Mouse (Mus musculus): ENCODE measurements around the gene Tbc1d16. TPM values are rescaled to one million over a fixed set of nuclear protein-coding genes. Genes with fewer than 3 reads are reported as not detected.
A peak's percentile ranks its signal among the peaks of the same experiment; 100 is the strongest.

Gene Tbc1d16
- polyA plus RNA-seq, 1 experiment from 2014 or later = 1.5 TPM

- Histone ChIP-seq H3K27me3 (no peaks in the 10 kb centered on the region), H3K4me2 (no peak overlapping the region), H3K36me3 (peaks cover 3% of the 10 kb centered on the region; the same call in 1 of the 2 replicates), H3K9ac (no peak overlapping the region), H3K27ac (no peak overlapping the region), H3K4me1 (replicated peaks) (no peaks in the 10 kb centered on the region), H3K4me3 (replicated peaks) (no peak overlapping the region), H3K9me3 (replicated peaks) (no peaks in the 10 kb centered on the region)
- DNase-seq = no peak
- WGBS (ENCODE audit: insufficient replicate concordance) = 74% methylated on average over 10 of the region's 10 CpGs
- no peak for ATAC-seq (ENCODE audit: low read depth)
These were observed 22.6 kb downstream of the Tbc1d16 start for GRCm38 (mm10) chr11:119205738-119206137.

GRCm38 (mm10) chr11:119203423-119203822 lies 24.9 kb downstream of the Tbc1d16 start:
- Histone ChIP-seq H3K9me3 (replicated peaks) (no peaks in the 10 kb centered on the region), H3K27ac (no peak overlapping the region), H3K27me3 (no peaks in the 10 kb centered on the region), H3K36me3 (peaks cover 3% of the 10 kb centered on the region; the same call in 1 of the 2 replicates), H3K9ac (no peak overlapping the region), H3K4me1 (replicated peaks) (no peaks in the 10 kb centered on the region), H3K4me2 (no peak overlapping the region), H3K4me3 (replicated peaks) (no peak overlapping the region)
- DNase-seq (peak; percentile 13), ATAC-seq (ENCODE audit: low read depth) (no peak)
- WGBS (ENCODE audit: insufficient replicate concordance) = 42% methylated on average over 5 of the region's 5 CpGs

- Histone ChIP-seq H3K4me3 (replicated peaks) (no peak overlapping the region), H3K36me3 (no peaks in the 10 kb centered on the region), H3K9ac (no peak overlapping the region), H3K4me1 (replicated peaks) (no peaks in the 10 kb centered on the region), H3K4me2 (no peak overlapping the region), H3K9me3 (replicated peaks) (no peaks in the 10 kb centered on the region), H3K27me3 (no peaks in the 10 kb centered on the region), H3K27ac (no peak overlapping the region)
- DNase-seq = no peak
- no peak for ATAC-seq (ENCODE audit: low read depth)
- 71% methylated on average over 4 of the region's 4 CpGs for WGBS (ENCODE audit: insufficient replicate concordance)
These were observed 29.1 kb downstream of the Tbc1d16 start for GRCm38 (mm10) chr11:119199233-119199601.

- H3K4me1 ChIP-seq (replicated peaks) = no peaks in the 10 kb centered on the region
- no peaks in the 10 kb centered on the region for H3K9me3 ChIP-seq (replicated peaks)
- no peak overlapping the region for H3K4me2 ChIP-seq
- ATAC-seq (ENCODE audit: low read depth) (no peak), DNase-seq (no peak)
- no peak overlapping the region for H3K9ac ChIP-seq
- no peak overlapping the region for H3K27ac ChIP-seq
- H3K27me3 ChIP-seq = no peaks in the 10 kb centered on the region
- H3K4me3 ChIP-seq (replicated peaks) = no peak overlapping the region
- WGBS (ENCODE audit: insufficient replicate concordance) = 51% methylated on average over 26 of the region's 26 CpGs
- no peaks in the 10 kb centered on the region for H3K36me3 ChIP-seq
These were observed 29.6 kb downstream of the Tbc1d16 start for GRCm38 (mm10) chr11:119198564-119199232.

- Histone ChIP-seq H3K9me3 (replicated peaks) (no peaks in the 10 kb centered on the region), H3K4me2 (no peak overlapping the region), H3K27me3 (no peaks in the 10 kb centered on the region), H3K36me3 (no peaks in the 10 kb centered on the region), H3K4me3 (replicated peaks) (no peak overlapping the region), H3K4me1 (replicated peaks) (no peaks in the 10 kb centered on the region), H3K9ac (no peak overlapping the region), H3K27ac (no peak overlapping the region)
- no peak for ATAC-seq (ENCODE audit: low read depth)
- no peak for DNase-seq
- WGBS (ENCODE audit: insufficient replicate concordance) = 71% methylated on average over 18 of the region's 18 CpGs
These were observed 30.4 kb downstream of the Tbc1d16 start for GRCm38 (mm10) chr11:119197618-119198563.

- H3K4me2 ChIP-seq = no peak overlapping the region
- H3K27me3 ChIP-seq = no peaks in the 10 kb centered on the region; the same call in 1 of the 2 replicates
- H3K4me3 ChIP-seq (replicated peaks) = no peak overlapping the region
- no peak for DNase-seq
- no peaks in the 10 kb centered on the region for H3K9me3 ChIP-seq (replicated peaks)
- H3K27ac ChIP-seq = no peak overlapping the region
- WGBS (ENCODE audit: insufficient replicate concordance) = 73% methylated on average over 9 of the region's 9 CpGs
- no peak for ATAC-seq (ENCODE audit: low read depth)
- no peaks in the 10 kb centered on the region for H3K36me3 ChIP-seq
- H3K4me1 ChIP-seq (replicated peaks) = peaks cover 3% of the 10 kb centered on the region; the same call in 1 of the 2 replicates
- H3K9ac ChIP-seq = no peak overlapping the region
These were observed 35.7 kb downstream of the Tbc1d16 start for GRCm38 (mm10) chr11:119192605-119193004.

GRCm38 (mm10) chr11:119192176-119192575 lies 36.1 kb downstream of the Tbc1d16 start:
- H3K27ac ChIP-seq = no peak overlapping the region
- no peak for DNase-seq
- no peak for ATAC-seq (ENCODE audit: low read depth)

GRCm38 (mm10) chr11:119191606-119192081 lies 36.7 kb downstream of the Tbc1d16 start:
- H3K27me3 ChIP-seq = no peaks in the 10 kb centered on the region; the same call in 1 of the 2 replicates
- ATAC-seq (ENCODE audit: low read depth) = no peak
- no peak overlapping the region for H3K27ac ChIP-seq
- H3K4me2 ChIP-seq = no peak overlapping the region
- H3K36me3 ChIP-seq = no peaks in the 10 kb centered on the region
- H3K9ac ChIP-seq = no peak overlapping the region
- DNase-seq = no peak
- WGBS (ENCODE audit: insufficient replicate concordance) = 66% methylated on average over 9 of the region's 9 CpGs
- peaks cover 3% of the 10 kb centered on the region; the same call in 1 of the 2 replicates for H3K4me1 ChIP-seq (replicated peaks)
- no peak overlapping the region for H3K4me3 ChIP-seq (replicated peaks)
- H3K9me3 ChIP-seq (replicated peaks) = no peaks in the 10 kb centered on the region

More at GRCm38 (mm10) chr11:119192176-119192575, 36.1 kb downstream of the Tbc1d16 start:
- WGBS (ENCODE audit: insufficient replicate concordance) = 82% methylated on average over 5 of the region's 5 CpGs
- no peaks in the 10 kb centered on the region for H3K9me3 ChIP-seq (replicated peaks)
- no peaks in the 10 kb centered on the region; the same call in 1 of the 2 replicates for H3K27me3 ChIP-seq
- no peak overlapping the region for H3K4me2 ChIP-seq
- no peak overlapping the region for H3K9ac ChIP-seq
- H3K36me3 ChIP-seq = no peaks in the 10 kb centered on the region
- peaks cover 3% of the 10 kb centered on the region; the same call in 1 of the 2 replicates for H3K4me1 ChIP-seq (replicated peaks)
- no peak overlapping the region for H3K4me3 ChIP-seq (replicated peaks)

- Histone ChIP-seq H3K4me3 (replicated peaks) (no peak overlapping the region), H3K27me3 (no peaks in the 10 kb centered on the region; the same call in 1 of the 2 replicates), H3K9ac (no peak overlapping the region), H3K4me2 (no peak overlapping the region), H3K36me3 (no peaks in the 10 kb centered on the region), H3K9me3 (replicated peaks) (no peaks in the 10 kb centered on the region), H3K27ac (no peak overlapping the region), H3K4me1 (replicated peaks) (peaks cover 3% of the 10 kb centered on the region; the same call in 1 of the 2 replicates)
- WGBS (ENCODE audit: insufficient replicate concordance) = 16% methylated on average over 11 of the region's 11 CpGs
- peak; percentile 30 for ATAC-seq (ENCODE audit: low read depth)
- DNase-seq = peak; percentile 11
These were observed 37.8 kb downstream of the Tbc1d16 start for GRCm38 (mm10) chr11:119190498-119190897.

- Histone ChIP-seq H3K9ac (no peak overlapping the region), H3K27ac (no peak overlapping the region), H3K9me3 (replicated peaks) (no peaks in the 10 kb centered on the region), H3K4me1 (replicated peaks) (peaks cover 5% of the 10 kb centered on the region), H3K4me3 (replicated peaks) (no peak overlapping the region), H3K27me3 (no peaks in the 10 kb centered on the region; the same call in 1 of the 2 replicates), H3K36me3 (no peaks in the 10 kb centered on the region), H3K4me2 (no peak overlapping the region)
- 93% methylated on average over 3 of the region's 3 CpGs for WGBS (ENCODE audit: insufficient replicate concordance)
- ATAC-seq (ENCODE audit: low read depth) = no peak
- no peak for DNase-seq
These were observed 39.0 kb downstream of the Tbc1d16 start for GRCm38 (mm10) chr11:119189319-119189718.

- H3K36me3 ChIP-seq = no peaks in the 10 kb centered on the region
- H3K4me3 ChIP-seq (replicated peaks) = no peak overlapping the region
- no peak overlapping the region for H3K4me2 ChIP-seq
- DNase-seq (no peak), ATAC-seq (ENCODE audit: low read depth) (no peak)
- peaks cover 9% of the 10 kb centered on the region for H3K4me1 ChIP-seq (replicated peaks)
- no peak overlapping the region for H3K9ac ChIP-seq
- no peaks in the 10 kb centered on the region for H3K9me3 ChIP-seq (replicated peaks)
- no peaks in the 10 kb centered on the region; the same call in 1 of the 2 replicates for H3K27me3 ChIP-seq
- WGBS (ENCODE audit: insufficient replicate concordance) = 59% methylated on average over 6 of the region's 6 CpGs
- no peak overlapping the region for H3K27ac ChIP-seq
These were observed 39.9 kb downstream of the Tbc1d16 start for GRCm38 (mm10) chr11:119188389-119188788.

Data from liver, embryonic 13.5 days (tissue).